Mouse (Mus musculus): ENCODE measurements around the gene Itpripl1.

GRCm38 (mm10) chr2:127131353-127131752 is 11.9 kb downstream of the Itpripl1 start:
- TF ChIP-seq CTCF (conservative IDR thresholded peaks at IDR 0.05; ENCODE audit: low read length) (no peak), NANOG (IDR thresholded peaks at IDR 0.05; ENCODE audit: borderline replicate concordance, low read length) (no peak)

Measured in E14TG2a.4 (cell line).